Mouse (Mus musculus) hindbrain, embryonic 16.5 days (tissue): ENCODE data around the gene Itpr1. TPM values are rescaled to one million over a fixed set of nuclear protein-coding genes. Genes with fewer than 3 reads are reported as not detected.
A peak's percentile ranks its signal among the peaks of the same experiment; 100 is the strongest.

Source experiments
- ATAC-seq: fragments of 200-750 bp; cut with Nextera tagmentation; 2 replicates; pipeline ENCODE4 v1.8.0; 2017; ENCODE audit warnings: moderate TSS enrichment, moderate library complexity
- H3K27ac ChIP-seq: fragments of 300-500 bp; sonication (generic); 2 replicates; pipeline ENCODE4 v1.5.1; 2014; ENCODE audit warnings: low read depth, mild to moderate bottlenecking, control low read depth, low read length, moderate library complexity
- H3K27me3 ChIP-seq: fragments of 300-500 bp; sonication (generic); replicated peaks from 2 replicates; pipeline ENCODE4 v1.6.1; 2014; ENCODE audit warnings: low read length; ENCODE audit not compliant: control insufficient read depth, insufficient read depth
- H3K36me3 ChIP-seq: fragments of 300-500 bp; sonication (generic); 2 replicates; pipeline ENCODE4 v1.6.1; 2014; ENCODE audit warnings: mild to moderate bottlenecking, low read length, moderate library complexity, mixed read lengths; ENCODE audit not compliant: control insufficient read depth, insufficient read depth
- H3K4me1 ChIP-seq: fragments of 300-500 bp; sonication (generic); 2 replicates; pipeline ENCODE4 v1.6.1; 2014; ENCODE audit warnings: low read depth, low read length; ENCODE audit not compliant: control insufficient read depth, insufficient read depth
- H3K4me2 ChIP-seq: fragments of 300-500 bp; sonication (generic); 2 replicates; pipeline ENCODE4 v1.6.1; 2014; ENCODE audit warnings: mild to moderate bottlenecking, low read length, control low read depth, moderate library complexity
- H3K4me3 ChIP-seq: fragments of 300-500 bp; sonication (generic); 2 replicates; pipeline ENCODE4 v1.5.1; 2014; ENCODE audit warnings: mild to moderate bottlenecking, low read length, control low read depth, moderate library complexity
- H3K9ac ChIP-seq: fragments of 300-500 bp; sonication (generic); 2 replicates; pipeline ENCODE4 v1.6.1; 2014; ENCODE audit warnings: low read depth, mild to moderate bottlenecking, control low read depth, low read length, moderate library complexity
- H3K9me3 ChIP-seq: fragments of 300-500 bp; sonication (generic); 2 replicates; pipeline ENCODE4 v1.6.1; 2014; ENCODE audit warnings: mild to moderate bottlenecking, low read length, moderate library complexity; ENCODE audit not compliant: control insufficient read depth
- WGBS: fragments of 180-500 bp; shearing (Covaris S2); extraction: QIAGEN DNeasy Blood & Tissue Kit; methylation state at CpG from one replicate; pipeline ENCODE4 v1.1.7; 2014; 5-methylcytosine and 5-hydroxymethylcytosine counted together
- polyA plus RNA-seq: library from polyadenylated mRNA; unstranded; fragments of >200 nt; fragmentation: Nextera tagmentation; extraction: Ambion mirVana; gene quantifications from 2 replicates; pipeline ENCODE4 v1.2.1, GENCODE M21; 2015

Gene Itpr1
- polyA plus RNA-seq, 1 experiment from 2014 or later: 5.6 TPM

- H3K9ac ChIP-seq: no peak overlapping the region
- no peaks in the 10 kb centered on the region for H3K9me3 ChIP-seq
- WGBS: 87% methylated on average over 5 of the region's 5 CpGs
- no peaks in the 10 kb centered on the region for H3K4me1 ChIP-seq
- H3K4me2 ChIP-seq: no peak overlapping the region
- no peak for ATAC-seq
- no peak overlapping the region for H3K4me3 ChIP-seq
- H3K27ac ChIP-seq: no peak overlapping the region
- H3K27me3 ChIP-seq: no peaks in the 10 kb centered on the region
- H3K36me3 ChIP-seq: no peaks in the 10 kb centered on the region
These were observed 89.0 kb downstream of the Itpr1 start for GRCm38 (mm10) chr6:108301856-108302255.

GRCm38 (mm10) chr6:108303619-108304567 lies 91.0 kb downstream of the Itpr1 start:
- Histone ChIP-seq H3K9me3 (no peaks in the 10 kb centered on the region), H3K27ac (no peak overlapping the region), H3K4me3 (no peak overlapping the region), H3K4me1 (no peaks in the 10 kb centered on the region), H3K36me3 (no peaks in the 10 kb centered on the region), H3K27me3 (no peaks in the 10 kb centered on the region), H3K9ac (no peak overlapping the region), H3K4me2 (no peak overlapping the region)
- ATAC-seq: no peak
- WGBS: 88% methylated on average over 12 of the region's 12 CpGs

- H3K4me1 ChIP-seq: no peaks in the 10 kb centered on the region; the same call in none of the 2 replicates
- H3K27me3 ChIP-seq: no peaks in the 10 kb centered on the region
- H3K36me3 ChIP-seq: no peaks in the 10 kb centered on the region
- no peaks in the 10 kb centered on the region for H3K9me3 ChIP-seq
- H3K27ac ChIP-seq: no peak overlapping the region
- no peak for ATAC-seq
- WGBS: 76% methylated on average over 12 of the region's 12 CpGs
- no peak overlapping the region for H3K4me3 ChIP-seq
- H3K9ac ChIP-seq: no peak overlapping the region
- no peak overlapping the region for H3K4me2 ChIP-seq
These were observed 92.4 kb downstream of the Itpr1 start for GRCm38 (mm10) chr6:108305171-108305779.

- no peak overlapping the region; the same call in 1 of the 2 replicates for H3K9ac ChIP-seq
- H3K36me3 ChIP-seq: no peaks in the 10 kb centered on the region
- H3K4me3 ChIP-seq: no peak overlapping the region
- no peaks in the 10 kb centered on the region for H3K27me3 ChIP-seq
- WGBS: 71% methylated on average over 11 of the region's 11 CpGs
- no peaks in the 10 kb centered on the region for H3K9me3 ChIP-seq
- no peak overlapping the region for H3K4me2 ChIP-seq
- no peaks in the 10 kb centered on the region; the same call in none of the 2 replicates for H3K4me1 ChIP-seq
- 0 out of 2 replicates have a peak overlapping the region, but pooled peaks have one; percentile 49 for H3K27ac ChIP-seq
- ATAC-seq: no peak
These were observed 93.3 kb downstream of the Itpr1 start for GRCm38 (mm10) chr6:108306240-108306639.

GRCm38 (mm10) chr6:108306910-108307584 lies 94.2 kb downstream of the Itpr1 start:
- Histone ChIP-seq H3K27me3 (no peaks in the 10 kb centered on the region), H3K4me1 (no peaks in the 10 kb centered on the region; the same call in none of the 2 replicates), H3K9me3 (no peaks in the 10 kb centered on the region), H3K4me3 (no peak overlapping the region), H3K9ac (no peak overlapping the region), H3K36me3 (no peaks in the 10 kb centered on the region), H3K4me2 (no peak overlapping the region), H3K27ac (no peak overlapping the region; the same call in 1 of the 2 replicates)
- 75% methylated on average over 9 of the region's 9 CpGs for WGBS
- no peak for ATAC-seq

GRCm38 (mm10) chr6:108307770-108308169 lies 94.9 kb downstream of the Itpr1 start:
- no peak for ATAC-seq
- Histone ChIP-seq H3K36me3 (no peaks in the 10 kb centered on the region), H3K4me3 (no peak overlapping the region), H3K9me3 (no peaks in the 10 kb centered on the region), H3K27ac (no peak overlapping the region), H3K4me2 (no peak overlapping the region), H3K4me1 (no peaks in the 10 kb centered on the region; the same call in none of the 2 replicates), H3K27me3 (no peaks in the 10 kb centered on the region), H3K9ac (no peak overlapping the region)
- 93% methylated on average over 6 of the region's 6 CpGs for WGBS

GRCm38 (mm10) chr6:108309391-108310182 lies 96.7 kb downstream of the Itpr1 start:
- Histone ChIP-seq H3K27me3 (no peaks in the 10 kb centered on the region), H3K9ac (no peak overlapping the region), H3K27ac (no peak overlapping the region), H3K4me3 (no peak overlapping the region), H3K36me3 (no peaks in the 10 kb centered on the region), H3K9me3 (no peaks in the 10 kb centered on the region), H3K4me2 (no peak overlapping the region), H3K4me1 (no peaks in the 10 kb centered on the region; the same call in none of the 2 replicates)
- no peak for ATAC-seq
- 68% methylated on average over 8 of the region's 8 CpGs for WGBS

- ATAC-seq: no peak
- H3K36me3 ChIP-seq: no peaks in the 10 kb centered on the region
- H3K9me3 ChIP-seq: no peaks in the 10 kb centered on the region
- 77% methylated on average over 1 of the region's 1 CpGs for WGBS
- H3K27me3 ChIP-seq: no peaks in the 10 kb centered on the region
- H3K9ac ChIP-seq: no peak overlapping the region
- no peak overlapping the region for H3K27ac ChIP-seq
- no peak overlapping the region for H3K4me3 ChIP-seq
- no peak overlapping the region for H3K4me2 ChIP-seq
- H3K4me1 ChIP-seq: peaks cover 2% of the 10 kb centered on the region
These were observed 100.2 kb downstream of the Itpr1 start for GRCm38 (mm10) chr6:108313056-108313455.
